Mouse (Mus musculus) G1E-ER4 (cell line): ENCODE measurements around the gene Upf1. TPM values are rescaled to one million over a fixed set of nuclear protein-coding genes. Genes with fewer than 3 reads are reported as not detected.

Experiments
- GATA1 ChIP-seq: IDR thresholded peaks from one replicate; pipeline ENCODE4 v1.8.0; 2012; ENCODE audit warnings: low read length, inconsistent platforms
- polyA plus RNA-seq: library from polyadenylated mRNA; stranded (reverse); fragments of >175 nt; gene quantifications from 2 replicates; pipeline ENCODE4 v1.2.3, GENCODE M21; 2012

Upf1 gene
- polyA plus RNA-seq, 1 experiment: 139 TPM

- TF ChIP-seq GATA1: no peak
These were observed 37.2 kb downstream of the Upf1 start, which contains the start of gene Cers1 for GRCm38 (mm10) chr8:70315624-70316510. Gene Cers1 (plus strand): TSS chr8:70315775.

GRCm38 (mm10) chr8:70313399-70313798 is 39.7 kb downstream of the Upf1 start:
- no peak for TF ChIP-seq GATA1

GRCm38 (mm10) chr8:70309311-70309710 is 43.8 kb downstream of the Upf1 start:
- TF ChIP-seq GATA1: no peak

- TF ChIP-seq GATA1: no peak
These were observed 50.2 kb downstream of the Upf1 start for GRCm38 (mm10) chr8:70302901-70303300.

- no peak for TF ChIP-seq GATA1
These were observed 50.7 kb downstream of the Upf1 start, which contains the start of the genes Ddx49 and Cope for GRCm38 (mm10) chr8:70302358-70302890. Gene Ddx49 (minus strand): TSS chr8:70302489. Gene Cope (plus strand): TSS chr8:70302518.

DNA sequence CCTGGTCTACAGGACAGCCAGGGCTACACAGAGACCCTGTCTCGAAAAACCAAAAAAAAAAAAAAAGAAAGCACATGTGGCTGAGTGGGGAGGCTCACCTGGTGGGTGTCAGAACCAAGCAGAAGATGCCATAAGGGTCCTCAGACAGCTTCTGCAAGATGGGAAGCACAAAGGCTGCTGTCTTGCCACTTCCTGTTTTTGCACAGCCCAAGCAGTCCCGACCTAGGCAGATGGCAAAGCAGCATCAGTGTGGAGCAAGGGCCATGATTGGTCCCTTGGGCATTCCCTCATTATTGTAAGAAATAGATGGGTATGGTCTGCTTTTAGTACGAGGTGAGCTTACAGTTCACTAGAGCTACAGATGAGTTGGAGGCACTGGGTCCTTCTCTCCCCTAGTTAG is 52.2 kb downstream of the Upf1 start:
- TF ChIP-seq GATA1: no peak

DNA sequence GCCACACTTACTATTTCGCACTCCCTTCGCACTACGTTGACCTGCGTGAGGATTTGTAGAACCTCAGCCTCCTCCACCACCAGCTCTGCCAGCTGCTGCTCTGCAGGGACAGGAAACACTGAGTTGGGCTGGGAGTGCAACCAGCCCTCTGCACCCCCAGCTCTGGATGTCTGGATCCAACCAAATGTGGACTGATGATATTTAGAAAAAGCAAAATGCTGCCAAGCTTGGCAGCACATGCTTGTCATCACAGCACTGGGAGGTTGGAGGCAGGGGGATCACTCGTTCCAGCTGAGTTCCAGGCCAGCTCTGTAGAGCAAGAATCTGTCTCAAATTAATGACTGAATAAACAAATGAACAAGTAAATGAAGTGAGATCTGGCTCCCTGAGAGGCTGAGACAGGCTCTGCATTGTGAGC is 59.1 kb downstream of the Upf1 start:
- no peak for TF ChIP-seq GATA1

- TF ChIP-seq GATA1: no peak
These were observed 66.3 kb downstream of the Upf1 start for GRCm38 (mm10) chr8:70286737-70287136.

DNA sequence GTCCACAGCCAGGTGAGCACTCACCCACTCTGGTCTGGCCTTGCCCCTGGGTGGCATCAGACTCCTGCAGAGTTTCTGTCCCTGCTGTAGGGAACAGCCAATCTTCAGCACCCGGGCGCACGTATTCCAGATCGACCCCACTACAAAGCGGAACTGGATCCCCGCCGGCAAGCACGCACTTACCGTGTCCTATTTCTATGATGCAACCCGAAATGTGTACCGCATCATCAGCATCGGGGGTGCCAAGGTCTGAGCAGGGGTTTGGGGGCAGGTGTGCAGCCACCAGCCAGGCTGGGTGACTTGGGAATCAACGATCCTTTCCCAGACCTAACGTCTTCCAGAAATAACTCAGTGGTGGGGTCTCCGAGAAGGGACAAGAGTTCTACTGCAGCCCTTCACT is 67.8 kb downstream of the Upf1 start:
- no peak for TF ChIP-seq GATA1

DNA sequence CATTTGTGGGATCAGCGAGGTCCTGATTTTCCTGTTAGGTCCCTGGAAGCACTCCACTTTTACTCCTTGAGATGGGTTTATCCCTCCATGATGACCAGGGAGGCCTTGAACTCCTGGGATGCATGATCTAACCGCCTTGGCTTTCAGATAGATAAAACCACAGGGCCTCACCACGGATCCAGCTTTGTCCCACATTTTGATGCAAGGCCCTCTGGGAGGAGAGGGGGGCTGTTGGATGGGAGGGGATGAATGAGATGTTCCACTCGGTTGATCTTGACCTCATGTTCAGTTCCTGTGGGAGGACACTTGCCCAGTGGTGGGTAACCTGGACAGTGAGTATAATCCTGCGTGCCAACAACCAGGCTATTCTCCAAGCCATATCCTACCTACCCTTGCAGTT is 68.7 kb downstream of the Upf1 start:
- TF ChIP-seq GATA1: no peak

DNA sequence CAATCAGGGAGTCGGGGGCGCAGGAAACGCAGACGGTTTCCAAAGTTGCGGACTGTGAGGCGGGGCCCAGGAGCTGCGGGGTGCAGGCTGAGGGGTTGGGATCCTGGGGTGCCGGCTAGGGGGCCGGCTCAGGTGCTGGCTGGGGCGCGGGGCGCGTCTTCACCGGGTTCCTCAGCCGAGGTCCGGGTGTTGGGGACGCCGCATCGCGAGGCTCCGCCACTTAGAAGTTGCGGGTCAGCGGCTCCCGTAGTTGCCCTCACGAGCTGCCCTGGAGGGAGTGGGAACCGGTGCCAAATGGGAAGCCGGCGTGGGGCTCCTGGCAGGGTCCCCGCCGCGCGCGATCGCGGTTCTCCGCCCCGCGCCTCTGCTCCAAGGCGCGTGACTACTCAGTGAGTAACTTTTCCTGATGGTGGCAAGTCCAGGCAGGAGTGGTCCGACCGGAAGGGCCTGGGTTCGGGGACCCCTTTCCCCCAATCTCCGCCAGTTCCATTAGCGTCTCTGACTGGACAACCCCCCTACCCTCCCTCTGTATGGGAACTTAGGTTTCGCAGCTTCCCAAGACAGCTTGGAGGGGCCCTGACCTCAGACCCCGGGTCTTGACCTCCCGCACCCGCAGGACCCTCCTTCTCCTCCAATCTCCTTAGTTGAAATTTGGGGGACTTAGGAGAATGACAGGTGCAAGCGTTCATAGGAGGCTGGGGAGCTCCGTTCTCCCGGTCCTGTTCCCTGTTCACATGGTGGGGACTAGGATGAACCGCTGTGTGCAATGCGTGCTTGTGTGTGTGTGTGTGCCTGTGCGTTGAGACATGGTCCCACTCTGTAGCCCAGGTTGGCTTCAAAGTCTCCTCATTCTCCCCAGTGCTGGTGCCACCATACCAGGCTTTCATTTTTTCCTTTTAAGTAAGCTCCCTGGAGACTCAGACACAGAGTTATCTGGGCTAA is 69.7 kb downstream of the Upf1 start:
- TF ChIP-seq GATA1: no peak

DNA sequence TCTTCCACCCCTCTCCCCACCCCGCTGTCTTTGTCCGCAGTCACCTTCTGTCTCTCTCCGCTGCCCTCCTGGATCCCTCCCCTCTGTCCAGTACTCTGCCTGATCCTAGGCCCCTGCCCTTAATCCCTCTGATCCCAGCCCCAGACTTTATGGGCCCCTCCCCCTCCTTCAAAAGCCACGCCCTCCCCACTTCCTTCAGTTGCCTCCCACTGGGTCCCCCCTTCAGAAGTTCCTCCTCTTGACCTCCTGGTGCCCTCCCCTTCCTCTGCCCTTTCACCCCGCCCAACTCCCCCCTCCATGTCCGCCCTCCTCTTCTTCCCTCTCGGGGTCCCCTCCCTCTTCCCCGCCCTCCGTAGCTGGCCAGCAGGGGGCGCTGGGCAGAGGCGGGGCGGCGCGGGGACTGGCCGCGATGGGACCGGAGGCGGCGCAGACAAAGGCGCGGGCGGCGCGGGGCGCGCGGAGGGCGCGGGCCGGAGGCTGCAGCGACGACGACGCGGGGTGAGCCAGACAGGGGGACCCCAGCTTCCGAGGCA is 70.4 kb downstream of the Upf1 start, which contains the start of gene Homer3:
Gene Homer3 (plus strand): TSS at position 225 of the 533 bp plus-strand sequence.
- no peak for TF ChIP-seq GATA1

Other genes with a start within 250 kb of the Upf1 start
- gene Ncan, start 232.4 kb downstream of the Upf1 start, polyA plus RNA-seq: not detected in 2 replicates
- gene Nr2c2ap, start 221.9 kb downstream of the Upf1 start, polyA plus RNA-seq: 17.2 and 17.9 TPM in 2 replicates
- 3.2 and 6.5 TPM in 2 replicates for gene Rfxank, start 214.1 kb downstream of the Upf1 start, polyA plus RNA-seq
- gene Borcs8, start 213.8 kb downstream of the Upf1 start, polyA plus RNA-seq: 20.5 and 52.7 TPM in 2 replicates
- gene Mef2b, start 213.6 kb downstream of the Upf1 start, polyA plus RNA-seq: 2.7 and 3.6 TPM in 2 replicates
- gene Tmem161a, start 180.9 kb downstream of the Upf1 start, polyA plus RNA-seq: 130 and 149 TPM in 2 replicates
- 18.7 and 20.1 TPM in 2 replicates for gene Slc25a42, start 141.0 kb downstream of the Upf1 start, polyA plus RNA-seq
- 21.8 and 26.2 TPM in 2 replicates for gene Sugp2, start 119.1 kb downstream of the Upf1 start, polyA plus RNA-seq
- 24.5 and 26.2 TPM in 2 replicates for gene Armc6, start 118.8 kb downstream of the Upf1 start, polyA plus RNA-seq
- 34.3 and 37.1 TPM in 2 replicates for gene Homer3, start 70.5 kb downstream of the Upf1 start, polyA plus RNA-seq
- 41.5 and 54.5 TPM in 2 replicates for gene Ddx49, start 50.8 kb downstream of the Upf1 start, polyA plus RNA-seq
- gene Cope, start 50.8 kb downstream of the Upf1 start, polyA plus RNA-seq: 311 and 375 TPM in 2 replicates
- gene Cers1, start 37.5 kb downstream of the Upf1 start, polyA plus RNA-seq: not detected in 2 replicates
- gene Gdf1, start 23.5 kb downstream of the Upf1 start, polyA plus RNA-seq: not detected in 2 replicates
- 0.28 and 0.29 TPM in 2 replicates for gene Comp, start 20.3 kb upstream of the Upf1 start, polyA plus RNA-seq
- 25.8 and 29.6 TPM in 2 replicates for gene Crtc1, start 86.3 kb upstream of the Upf1 start, polyA plus RNA-seq
- gene Klhl26, start 123.7 kb upstream of the Upf1 start, polyA plus RNA-seq: 10.0 and 10.8 TPM in 2 replicates
- gene Tmem59l, start 134.1 kb upstream of the Upf1 start, polyA plus RNA-seq: not detected in 2 replicates
- gene Crlf1, start 139.9 kb upstream of the Upf1 start, polyA plus RNA-seq: not detected in 2 replicates
- 264 and 347 TPM in 2 replicates for gene Rex1bd, start 153.5 kb upstream of the Upf1 start, polyA plus RNA-seq
- 421 and 1,202 TPM in 2 replicates for gene Uba52, start 157.5 kb upstream of the Upf1 start, polyA plus RNA-seq
- gene Fkbp8, start 174.4 kb upstream of the Upf1 start, polyA plus RNA-seq: 1,137 and 1,401 TPM in 2 replicates
- gene Kxd1, start 174.7 kb upstream of the Upf1 start, polyA plus RNA-seq: 41.4 and 54.9 TPM in 2 replicates
- gene Ell, start 186.2 kb upstream of the Upf1 start, polyA plus RNA-seq: 50.0 and 51.6 TPM in 2 replicates
- gene Isyna1, start 241.1 kb upstream of the Upf1 start, polyA plus RNA-seq: 184 and 204 TPM in 2 replicates